Mouse (Mus musculus) large intestine, adult 2 months (tissue): ENCODE results near the gene Itm2c. TPM values are rescaled to one million over a fixed set of nuclear protein-coding genes. Genes with fewer than 3 reads are reported as not detected.

Experiments used
- DNase-seq: peaks from one replicate; pipeline ENCODE4 v3.0.0-alpha.2; 2012; ENCODE audit warnings: low read depth, low spot score
- WGBS: fragments of 180-500 bp; shearing (Covaris S2); methylation state at CpG from one replicate; pipeline ENCODE4 v1.1.7; 2018; 5-methylcytosine and 5-hydroxymethylcytosine counted together
- polyA plus RNA-seq: library from polyadenylated mRNA; depleted of rRNA; stranded (reverse); fragments of >200 nt; gene quantifications from 2 replicates; pipeline ENCODE4 v1.2.3, GENCODE M21; 2012; rRNA removed

Itm2c gene
- 107 and 112 TPM in 2 replicates for polyA plus RNA-seq

DNA sequence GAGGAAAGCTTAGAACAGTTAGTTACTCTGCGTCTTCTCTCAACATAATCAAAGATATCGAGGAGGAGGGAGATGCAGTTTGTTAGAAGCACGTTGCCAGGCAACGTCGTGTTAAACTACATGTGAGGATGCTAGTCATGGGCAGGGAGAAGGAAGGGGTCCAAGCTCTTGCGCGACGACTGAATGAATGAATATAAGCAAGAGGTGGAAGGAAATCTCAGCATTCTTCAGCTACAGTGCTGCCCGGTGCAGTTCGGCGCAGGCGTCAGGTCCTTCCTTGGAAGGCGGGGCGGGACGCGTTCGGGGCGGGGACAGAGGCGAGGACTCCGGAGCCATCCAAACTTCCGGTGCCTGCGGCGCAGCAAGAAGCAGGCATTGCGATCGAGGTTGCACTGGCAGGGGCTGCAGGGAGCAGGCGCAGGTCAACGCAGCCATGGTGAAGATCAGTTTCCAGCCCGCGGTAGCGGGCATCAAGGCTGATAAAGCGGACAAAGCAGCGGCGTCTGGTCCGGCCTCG, at the start of gene Itm2c:
Gene Itm2c, plus strand, starts transcription at position 51 of the 517 bp plus-strand sequence.
- under 1% methylated on average over 35 of the region's 35 CpGs for WGBS
- peak; percentile 57 for DNase-seq

DNA sequence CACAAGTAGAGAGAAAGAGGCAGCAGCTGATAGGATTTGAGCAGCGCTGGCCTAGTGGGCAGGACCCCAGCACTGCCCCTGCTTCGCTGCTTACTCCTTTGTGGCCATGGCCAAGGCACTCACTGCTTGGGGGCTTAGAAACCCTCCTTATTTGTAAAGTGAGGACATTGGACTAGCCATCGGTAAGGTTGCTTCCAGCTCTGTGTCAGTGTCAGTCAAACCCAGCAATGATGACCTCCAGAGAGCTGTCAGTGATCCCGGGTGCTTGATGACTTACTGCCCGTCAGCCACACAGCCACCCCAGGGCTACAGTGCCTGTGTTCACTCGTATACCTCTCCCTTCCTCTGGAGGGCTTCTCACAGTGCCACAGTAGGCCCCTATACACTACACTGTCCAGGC, 49.1 kb upstream of the Itm2c start:
- no peak for DNase-seq

DNA sequence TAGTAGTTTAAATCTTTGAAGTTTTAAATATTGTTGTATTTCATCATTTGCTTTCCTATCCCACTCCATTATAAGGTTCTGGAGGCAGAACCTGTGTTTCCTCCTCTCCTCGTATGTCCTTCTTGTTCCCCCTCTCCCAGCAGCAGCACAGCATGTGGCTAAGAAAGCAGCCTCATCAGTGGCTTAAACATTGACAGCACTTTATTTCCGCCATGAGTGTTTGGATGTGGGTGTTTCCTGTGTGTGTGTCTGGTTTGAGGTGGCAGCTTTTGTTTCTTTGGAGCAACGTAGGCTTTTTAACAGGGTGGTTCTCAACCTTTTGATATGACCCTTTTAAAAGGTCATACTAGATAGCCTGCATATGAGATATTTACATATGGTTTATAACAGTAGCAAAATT, 48.6 kb upstream of the Itm2c start:
- no peak for DNase-seq
- WGBS = 67% methylated on average over 3 of the region's 3 CpGs

More for the DNA sequence above, 49.1 kb upstream of the Itm2c start:
- 92% methylated on average over 6 of the region's 6 CpGs for WGBS

DNA sequence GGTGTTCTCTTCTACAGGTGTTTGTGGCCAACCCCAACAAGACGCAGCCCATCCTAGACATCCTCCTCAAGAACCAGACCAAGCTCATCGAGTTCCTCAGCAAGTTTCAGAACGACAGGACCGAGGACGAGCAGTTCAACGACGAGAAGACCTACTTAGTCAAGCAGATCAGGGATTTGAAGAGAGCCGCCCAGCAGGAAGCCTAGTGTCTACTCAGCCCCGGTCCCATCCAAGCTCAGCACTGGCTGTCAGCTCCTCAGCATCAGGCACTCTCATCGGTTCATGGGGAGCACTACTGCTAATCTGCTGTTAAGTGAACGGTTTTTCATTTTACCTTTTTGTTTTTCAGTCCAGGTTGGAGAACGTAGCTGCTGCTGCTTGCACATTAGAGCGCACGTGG, 45.1 kb upstream of the Itm2c start:
- WGBS = 92% methylated on average over 14 of the region's 14 CpGs
- no peak for DNase-seq

DNA sequence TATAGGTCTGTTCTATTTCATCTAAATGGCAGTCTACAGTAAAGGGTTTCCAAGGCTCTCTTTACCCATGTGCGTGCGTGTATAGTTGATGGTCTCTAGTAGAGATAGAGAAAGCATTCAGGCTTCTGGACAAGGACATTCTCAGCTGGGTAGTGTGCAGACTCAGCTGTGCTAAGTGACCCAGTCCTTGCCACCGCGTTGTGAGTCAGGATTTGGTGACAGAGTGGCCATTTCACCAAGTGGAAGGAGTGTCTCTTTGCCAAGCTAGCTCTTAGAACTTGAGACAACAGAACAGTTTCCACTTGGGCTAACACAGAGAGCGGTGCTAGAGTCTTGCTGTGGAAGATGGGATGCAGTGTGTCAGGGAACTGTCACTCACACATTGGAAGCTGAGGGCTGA, 43.2 kb upstream of the Itm2c start:
- 94% methylated on average over 5 of the region's 5 CpGs for WGBS
- DNase-seq = no peak

DNA sequence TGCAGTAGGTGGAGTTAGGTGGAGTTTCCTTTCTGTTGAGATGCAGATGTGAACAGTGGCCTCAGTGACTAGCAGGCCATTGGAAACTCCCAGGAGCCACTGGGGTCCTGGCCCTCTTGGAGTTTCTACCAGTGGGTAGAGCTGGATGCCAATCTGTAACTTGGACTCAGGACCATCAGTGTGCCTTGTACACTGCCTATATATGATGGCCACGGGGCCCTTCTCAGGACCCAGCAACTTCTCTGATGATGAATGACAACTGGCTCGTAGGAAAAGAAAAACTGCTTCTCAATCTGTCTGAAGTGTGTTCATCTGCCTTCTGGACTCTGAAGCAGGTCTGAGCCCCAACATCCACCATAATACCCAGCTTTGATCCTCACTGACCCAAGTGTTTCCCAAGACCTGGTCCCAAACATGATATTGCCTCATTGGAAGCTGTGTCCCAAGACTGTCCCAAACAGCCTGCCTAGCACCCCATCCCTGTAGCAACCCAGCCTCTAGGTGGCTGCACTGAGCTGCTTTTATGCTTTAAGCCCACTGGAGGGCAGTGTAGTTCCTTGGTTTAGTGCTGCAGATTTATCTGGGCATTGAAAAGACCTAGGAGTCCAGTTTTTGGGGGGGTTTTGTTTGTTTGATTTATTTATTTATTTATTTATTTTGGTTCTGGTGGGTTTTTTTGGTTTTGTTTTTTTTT, 40.9 kb upstream of the Itm2c start:
- DNase-seq = peak; percentile 44
- 77% methylated on average over 2 of the region's 2 CpGs for WGBS

DNA sequence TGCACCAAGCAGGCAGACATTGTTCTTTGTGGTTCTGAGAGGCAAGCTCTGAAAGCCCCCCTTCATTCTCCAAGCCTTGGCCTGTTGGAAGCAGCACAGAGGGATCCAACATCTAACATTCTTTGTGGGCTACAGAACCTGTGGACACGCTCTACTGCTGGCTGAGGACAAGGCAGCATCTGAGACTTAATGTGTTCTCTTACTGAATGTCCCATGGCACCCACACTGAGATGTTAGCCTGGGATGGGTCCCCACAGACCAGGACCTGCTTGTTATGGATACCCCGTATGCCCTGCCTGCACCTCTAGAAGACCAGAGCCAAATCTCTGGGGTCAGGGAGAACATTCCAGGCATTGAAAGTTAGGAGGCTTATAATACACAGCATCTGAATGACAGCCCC, 40.2 kb upstream of the Itm2c start:
- WGBS = 94% methylated on average over 2 of the region's 2 CpGs
- DNase-seq = no peak

DNA sequence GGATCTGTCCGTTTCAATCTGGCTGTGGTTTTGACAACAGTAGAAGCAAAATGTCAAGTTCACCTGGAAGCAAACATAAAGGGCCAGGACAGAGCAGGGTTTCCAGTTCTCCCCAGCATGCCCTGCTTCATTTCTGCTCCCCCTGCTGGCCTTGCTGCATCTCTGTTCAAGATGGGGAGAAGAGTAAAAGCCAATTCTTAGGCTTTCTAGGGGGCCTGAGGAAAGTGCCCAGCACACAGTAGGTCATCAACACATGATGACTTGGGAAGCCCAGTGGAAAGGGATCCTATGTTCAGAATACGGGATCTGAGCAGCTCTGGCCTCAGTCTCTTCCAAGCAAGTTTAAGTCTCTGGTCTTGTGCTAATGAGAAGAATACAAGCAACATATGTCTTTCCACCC, 39.6 kb upstream of the Itm2c start:
- 63% methylated on average over 2 of the region's 2 CpGs for WGBS
- no peak for DNase-seq

DNA sequence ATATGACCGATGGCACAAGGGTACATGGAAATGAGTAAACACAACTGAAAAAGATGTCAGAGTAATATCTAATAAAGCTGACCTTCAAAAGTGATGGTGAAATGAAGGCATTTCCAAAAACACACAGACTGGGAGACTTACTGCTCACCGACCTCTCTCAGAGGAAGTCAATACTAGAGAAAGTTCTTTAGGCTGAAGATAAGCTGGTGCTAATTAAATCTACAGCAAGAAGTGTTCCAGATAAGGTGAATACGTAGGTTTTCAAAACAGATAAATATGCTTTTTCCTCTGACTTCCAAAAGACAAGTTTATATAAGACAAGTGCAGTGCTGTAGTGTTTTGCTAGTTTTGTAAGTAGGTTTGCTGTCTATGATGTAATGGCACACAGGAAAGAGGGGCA, 37.8 kb upstream of the Itm2c start:
- WGBS = 75% methylated on average over 3 of the region's 3 CpGs
- no peak for DNase-seq

DNA sequence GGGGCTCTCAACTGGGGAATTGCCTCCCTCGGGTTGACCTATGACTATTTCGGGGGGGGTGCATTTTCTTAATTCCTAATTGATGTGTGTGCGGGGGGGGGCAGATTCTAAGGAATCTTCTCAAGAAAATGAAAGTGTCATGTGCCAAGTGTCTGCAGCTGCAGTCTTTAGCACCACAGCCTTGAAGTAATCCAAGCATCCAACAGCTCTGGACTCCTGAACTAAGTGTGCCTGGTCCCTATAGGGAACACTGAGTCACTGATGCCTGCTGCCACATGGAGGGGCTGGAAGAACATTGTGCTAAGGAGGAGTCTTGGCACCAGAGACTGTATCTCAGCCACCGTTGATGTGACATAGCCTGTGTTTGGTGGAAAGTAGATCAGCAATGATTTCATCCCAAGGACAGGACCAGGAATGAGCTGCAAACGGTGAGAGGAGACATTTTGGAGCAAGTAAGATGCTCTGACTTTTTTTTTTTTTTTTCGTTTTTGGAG, 36.8 kb upstream of the Itm2c start:
- WGBS = 65% methylated on average over 6 of the region's 6 CpGs
- no peak for DNase-seq

DNA sequence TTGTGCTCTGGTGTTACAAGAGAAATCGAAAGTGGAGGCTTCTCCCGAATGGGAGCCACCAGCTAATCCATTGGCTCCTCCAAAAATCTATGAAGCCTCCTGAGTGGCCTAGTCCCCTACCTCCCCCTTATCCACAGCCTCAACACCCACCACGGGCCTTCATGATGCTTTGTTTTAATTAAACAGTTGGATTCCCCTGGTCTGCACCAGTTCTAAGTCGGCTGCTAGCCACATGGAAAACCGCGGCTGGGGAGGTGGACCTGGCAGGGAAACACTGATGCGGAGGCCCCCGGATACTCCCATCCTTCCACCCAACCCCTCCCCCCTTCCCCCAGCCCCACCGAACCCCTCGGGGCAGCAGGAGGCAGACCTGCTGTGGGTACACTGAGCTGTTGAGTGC, 29.7 kb upstream of the Itm2c start:
- DNase-seq = no peak
- 76% methylated on average over 10 of the region's 10 CpGs for WGBS

DNA sequence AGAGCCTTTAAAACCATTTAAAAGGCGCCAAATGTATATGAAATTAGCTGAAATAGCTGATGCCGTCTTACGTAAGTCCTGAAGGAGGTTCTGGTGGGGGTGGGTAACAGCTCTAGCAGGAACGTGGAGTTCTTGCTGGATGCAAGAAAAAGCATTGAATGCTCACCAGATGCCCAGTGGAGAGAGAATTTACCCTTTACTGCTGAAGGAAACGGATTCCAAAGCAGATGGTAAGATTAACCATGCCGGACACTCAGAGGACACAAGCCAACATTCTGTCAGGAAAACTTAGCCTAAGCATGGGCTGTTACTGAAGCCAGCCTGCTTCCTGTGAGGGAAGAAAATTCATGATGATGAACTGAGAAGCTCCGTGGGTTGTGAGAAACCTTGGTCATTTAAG, 24.1 kb upstream of the Itm2c start:
- no peak for DNase-seq
- WGBS = 81% methylated on average over 7 of the region's 7 CpGs

DNA sequence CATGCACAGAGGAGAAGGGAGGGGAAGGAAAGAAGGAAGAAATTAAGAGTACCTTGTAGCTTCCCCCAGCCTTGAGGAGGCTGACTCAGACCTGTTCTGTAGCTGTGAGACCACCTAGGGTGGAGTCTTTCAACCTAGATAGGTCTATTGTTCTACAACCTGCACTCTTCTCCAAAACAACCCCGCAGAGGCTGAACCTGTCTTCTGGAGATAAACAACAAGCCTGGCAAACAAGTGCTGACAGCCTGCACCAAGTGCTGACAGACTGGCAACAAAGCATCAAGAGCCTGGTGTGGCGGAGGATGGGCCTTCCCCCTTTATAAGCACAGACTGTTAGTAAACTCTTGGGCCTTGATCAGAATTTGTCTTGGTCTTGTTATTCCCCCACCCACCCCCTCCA, 23.5 kb upstream of the Itm2c start:
- 75% methylated on average over 2 of the region's 2 CpGs for WGBS
- DNase-seq = no peak

DNA sequence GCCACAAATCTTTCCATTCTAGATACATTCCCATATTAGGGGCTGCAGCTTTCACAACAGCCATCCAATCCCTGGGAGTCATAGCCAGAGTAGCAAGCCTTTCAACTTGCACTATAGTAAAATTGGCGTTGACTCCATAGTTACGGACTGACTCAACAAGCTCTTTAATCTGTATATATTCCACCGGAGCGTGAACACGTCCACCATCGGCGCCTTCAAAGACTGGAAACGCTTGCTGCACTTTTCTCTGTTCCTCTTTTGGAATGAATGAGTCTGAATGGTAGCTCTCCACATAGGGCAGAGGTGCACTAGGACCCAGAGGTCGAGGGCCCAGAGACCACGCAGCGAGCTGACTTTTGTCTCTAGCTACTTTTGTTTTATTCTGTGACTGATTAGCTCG, 12.1 kb upstream of the Itm2c start:
- DNase-seq = no peak
- WGBS = 92% methylated on average over 12 of the region's 12 CpGs

DNA sequence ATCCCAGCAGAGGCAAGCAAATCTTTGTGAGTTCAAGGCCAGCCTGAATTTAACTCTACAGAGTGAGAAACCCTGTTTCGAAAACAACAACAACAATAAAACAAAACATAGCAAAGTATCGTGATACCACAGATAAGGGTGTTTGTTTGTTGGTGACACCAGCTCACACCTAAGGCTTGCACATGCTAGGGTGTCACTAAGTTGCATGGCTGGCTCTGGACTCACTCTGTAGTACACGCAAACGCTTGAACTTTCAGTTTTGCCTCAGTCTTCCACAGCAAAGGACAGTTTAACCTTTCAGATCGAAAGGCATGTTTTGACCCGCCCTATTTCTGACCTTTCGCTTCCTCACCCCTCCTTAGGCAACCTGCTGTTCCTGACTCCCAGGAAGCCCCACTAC, 6.9 kb upstream of the Itm2c start:
- 76% methylated on average over 7 of the region's 7 CpGs for WGBS

DNA sequence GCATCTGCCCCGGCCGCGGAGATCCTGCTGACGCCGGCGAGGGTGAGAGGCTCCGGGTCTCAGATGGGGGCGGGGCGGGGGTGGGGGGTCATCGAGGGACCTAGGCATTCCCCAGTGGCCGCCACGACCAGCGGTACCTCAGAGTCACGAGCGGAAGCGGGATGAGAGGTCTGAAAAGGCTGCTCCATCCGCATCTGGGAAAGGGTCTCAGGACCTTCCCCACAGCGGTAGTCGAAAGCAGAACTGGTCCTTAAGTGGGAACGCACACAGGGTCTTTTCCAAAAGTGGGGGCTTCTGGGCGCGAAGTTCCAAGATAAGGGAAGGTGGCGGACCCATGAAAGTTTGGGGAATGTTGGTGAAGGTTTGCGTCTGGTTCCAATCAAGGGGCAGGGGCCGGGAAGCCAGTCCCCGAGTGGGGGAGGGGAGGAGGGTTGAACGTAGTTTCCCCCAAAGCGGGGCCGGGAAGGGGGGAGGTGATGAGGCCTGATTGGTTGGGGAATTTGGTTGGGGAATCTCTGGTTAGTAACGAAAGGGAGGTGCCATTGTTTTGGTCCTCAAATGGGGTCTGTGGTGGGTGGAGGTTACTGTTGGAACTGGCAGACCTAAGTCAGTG, 773 bp downstream of the Itm2c start:
- no peak for DNase-seq
- WGBS = 1% methylated on average over 30 of the region's 30 CpGs

More for the DNA sequence above, 6.9 kb upstream of the Itm2c start:
- no peak for DNase-seq

DNA sequence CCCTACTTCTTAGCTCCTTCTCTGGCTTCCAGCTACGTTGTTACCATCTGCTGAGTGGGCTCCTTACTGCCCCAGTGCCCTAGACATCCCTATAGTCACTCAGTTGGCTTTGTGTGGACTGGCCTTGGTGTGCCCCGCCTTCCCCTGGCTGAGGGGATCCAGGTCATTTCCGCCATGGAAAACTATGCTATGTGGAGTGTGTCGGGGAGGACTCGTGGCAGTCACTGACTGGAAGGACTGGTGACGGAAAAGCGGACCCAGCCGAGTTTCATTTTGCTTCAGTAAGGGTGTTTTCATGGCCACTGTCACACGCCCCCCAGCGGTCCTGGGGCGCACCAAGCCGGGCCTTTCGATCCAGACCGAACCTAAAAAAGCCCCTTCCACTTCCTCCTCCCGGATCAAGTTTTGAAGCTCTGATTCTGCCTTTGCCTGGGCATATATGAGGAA, 1.3 kb downstream of the Itm2c start:
- 2% methylated on average over 15 of the region's 15 CpGs for WGBS
- no peak for DNase-seq

DNA sequence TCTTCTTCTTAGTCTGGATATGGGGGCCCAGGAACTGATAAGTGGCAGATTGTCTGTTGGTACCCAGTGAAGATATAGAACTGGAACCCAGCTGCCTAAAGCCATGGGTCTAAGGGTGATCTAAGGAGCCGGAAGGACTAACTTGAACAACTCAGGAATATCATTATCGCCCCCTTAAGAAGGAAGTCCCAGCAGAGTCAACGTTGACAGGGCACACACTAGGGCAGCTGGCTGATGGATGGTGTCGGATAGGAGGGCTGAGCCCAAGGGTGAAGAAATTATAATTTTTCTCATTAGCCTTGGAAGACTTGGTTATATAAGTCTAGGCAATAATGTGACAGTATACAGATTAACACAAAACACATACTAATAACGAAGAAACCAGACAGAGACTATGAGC, 2.0 kb downstream of the Itm2c start:
- DNase-seq = no peak
- WGBS = 85% methylated on average over 5 of the region's 5 CpGs

DNA sequence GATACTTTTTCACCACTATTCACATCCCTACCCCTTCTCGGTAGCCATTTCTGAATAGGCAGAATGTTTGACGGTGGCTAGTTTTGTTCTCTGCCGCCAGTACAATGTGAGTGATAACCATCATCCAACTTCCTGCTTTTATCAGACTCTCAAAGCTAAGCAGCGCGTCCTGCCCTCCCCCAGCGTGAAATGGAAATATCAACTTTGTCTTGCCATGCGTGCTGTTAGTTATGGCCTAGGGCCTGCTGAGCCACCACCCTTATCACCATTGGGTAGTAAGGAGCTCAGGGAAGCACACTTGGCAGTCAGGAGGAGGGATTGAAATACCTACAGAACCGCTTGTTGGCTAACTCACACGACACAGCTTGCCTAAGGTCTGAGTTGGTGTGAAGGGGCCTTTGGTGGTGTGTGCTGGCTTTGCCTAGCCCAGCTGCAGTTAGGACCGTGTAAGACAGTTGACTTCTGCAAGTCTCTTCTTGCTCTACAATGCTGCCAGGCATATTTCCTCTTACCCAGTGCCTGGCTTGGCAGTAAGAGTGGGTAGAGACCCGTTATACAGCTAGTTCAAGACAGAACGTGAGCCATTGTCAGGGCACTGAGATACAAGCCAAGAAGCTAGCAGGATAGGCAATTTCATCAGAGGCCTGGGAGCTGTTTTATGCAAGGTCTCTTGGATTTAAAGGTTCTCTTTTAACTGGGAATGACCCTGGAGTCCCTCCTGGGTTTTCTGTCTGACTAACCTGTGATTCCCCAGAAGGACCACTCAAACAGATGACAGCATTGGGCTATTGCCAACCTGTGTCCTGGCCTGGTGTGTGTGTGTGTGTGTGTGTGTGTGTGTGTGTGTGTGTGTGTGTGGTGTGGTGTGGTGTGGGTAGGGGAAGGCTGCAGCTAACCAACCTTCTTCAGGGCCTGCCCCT, 3.0 kb downstream of the Itm2c start:
- WGBS = 75% methylated on average over 12 of the region's 12 CpGs

More for the DNA sequence above, 3.0 kb downstream of the Itm2c start:
- no peak for DNase-seq
